Mouse (Mus musculus) liver, adult 2 months (tissue): ENCODE results near the gene Hnrnpa2b1. TPM values are rescaled to one million over a fixed set of nuclear protein-coding genes. Genes with fewer than 3 reads are reported as not detected.
A peak's percentile ranks its signal among the peaks of the same experiment; 100 is the strongest.

Source experiments
- DNase-seq: peaks from one replicate; pipeline ENCODE4 v3.0.0-alpha.2; 2011; ENCODE audit warnings: low read depth, low spot score; ENCODE audit errors: extremely low read depth
- H3K27ac ChIP-seq: fragments of 200-500 bp; replicated peaks from 2 replicates; pipeline ENCODE4 v1.5.1; 2012; ENCODE audit warnings: low read depth, mild to moderate bottlenecking, control low read depth, inconsistent platforms, low read length; ENCODE audit not compliant: insufficient read depth
- H3K27me3 ChIP-seq: fragments of 200-500 bp; 2 replicates; pipeline ENCODE4 v1.6.1; 2012; ENCODE audit warnings: mild to moderate bottlenecking, moderate library complexity, low read length, inconsistent platforms; ENCODE audit not compliant: control insufficient read depth, insufficient read depth
- H3K36me3 ChIP-seq: fragments of 200-500 bp; 2 replicates; pipeline ENCODE4 v1.6.1; 2012; ENCODE audit warnings: low read length, inconsistent platforms; ENCODE audit not compliant: control insufficient read depth, insufficient read depth
- H3K4me1 ChIP-seq: fragments of 200-500 bp; 2 replicates; pipeline ENCODE4 v1.6.1; 2011; ENCODE audit warnings: low read length; ENCODE audit not compliant: control insufficient read depth, insufficient read depth
- H3K4me3 ChIP-seq: fragments of 200-500 bp; 2 replicates; pipeline ENCODE4 v1.5.1; 2011; ENCODE audit warnings: low read depth, mild to moderate bottlenecking, control low read depth, low read length, moderate library complexity; ENCODE audit not compliant: insufficient read depth
- H3K79me2 ChIP-seq: fragments of 200-500 bp; 2 replicates; pipeline ENCODE4 v1.6.1; 2012; ENCODE audit warnings: inconsistent platforms, mild to moderate bottlenecking, low read length, moderate library complexity; ENCODE audit not compliant: control insufficient read depth, insufficient read depth
- H3K9ac ChIP-seq: fragments of 200-500 bp; 2 replicates; pipeline ENCODE4 v1.6.1; 2012; ENCODE audit warnings: low read depth, mild to moderate bottlenecking, control low read depth, inconsistent platforms, low read length
- CTCF ChIP-seq: fragments of 200-500 bp; IDR thresholded peaks from 2 replicates; pipeline ENCODE4 v1.5.1; 2011; ENCODE audit warnings: low read depth, low read length, control low read depth
- POLR2A ChIP-seq: fragments of 200-500 bp; IDR thresholded peaks from 2 replicates; pipeline ENCODE4 v1.6.1; 2011; ENCODE audit warnings: low read length, control low read depth; ENCODE audit not compliant: insufficient read depth; ENCODE audit errors: extremely low read depth
- WGBS: fragments of 180-500 bp; shearing (Covaris S2); methylation state at CpG from one replicate; pipeline ENCODE4 v1.1.7; 2018; 5-methylcytosine and 5-hydroxymethylcytosine counted together
- polyA plus RNA-seq: library from polyadenylated mRNA; depleted of rRNA; stranded (reverse); fragments of >200 nt; gene quantifications from 2 replicates; pipeline ENCODE4 v1.2.3, GENCODE M21; 2012
- total RNA-seq: library from RNA; depleted of rRNA; stranded (reverse); fragments of >200 nt; gene quantifications from 2 replicates; pipeline ENCODE4 v1.2.3, GENCODE M21; 2014

The Hnrnpa2b1 gene
- total and polyA plus RNA-seq, 2 experiments = 49.2 to 166 TPM

GRCm38 (mm10) chr6:51471782-51472181 is 2.1 kb upstream of the Hnrnpa2b1 start:
- H3K9ac ChIP-seq = no peak overlapping the region
- peaks cover 3% of the 10 kb centered on the region; the same call in 1 of the 2 replicates for H3K4me1 ChIP-seq
- no peaks in the 10 kb centered on the region for H3K27me3 ChIP-seq
- no peak for DNase-seq
- H3K4me3 ChIP-seq = no peak overlapping the region
- 59% methylated on average over 3 of the region's 3 CpGs for WGBS
- peaks cover 16% of the 10 kb centered on the region; the same call in 1 of the 2 replicates for H3K79me2 ChIP-seq
- peaks cover 17% of the 10 kb centered on the region for H3K36me3 ChIP-seq
- no peak for TF ChIP-seq POLR2A
- TF ChIP-seq CTCF = no peak
- no peak overlapping the region for H3K27ac ChIP-seq

GRCm38 (mm10) chr6:51471179-51471505 is 1.4 kb upstream of the Hnrnpa2b1 start:
- 0% methylated on average over 10 of the region's 10 CpGs for WGBS
- no peak for DNase-seq

GRCm38 (mm10) chr6:51470311-51471178 is 851 bp upstream of the Hnrnpa2b1 start, which contains the start of gene Cbx3:
Gene Cbx3 (plus strand): TSS chr6:51470360.
- Histone ChIP-seq H3K36me3 (peaks cover 20% of the 10 kb centered on the region), H3K9ac (peak within 1 kb of the TSS; percentile 97), H3K4me1 (peaks cover 4% of the 10 kb centered on the region; the same call in 1 of the 2 replicates), H3K27ac (peak within 1 kb of the TSS; percentile 93), H3K27me3 (no peaks in the 10 kb centered on the region), H3K4me3 (peak within 1 kb of the TSS; percentile 97), H3K79me2 (peaks cover 17% of the 10 kb centered on the region; the same call in 1 of the 2 replicates)
- DNase-seq = no peak
- no peak; the same call in 1 of the 2 replicates for TF ChIP-seq POLR2A
- no peak for TF ChIP-seq CTCF
- under 1% methylated on average over 88 of the region's 99 CpGs for WGBS

More at GRCm38 (mm10) chr6:51471179-51471505, 1.4 kb upstream of the Hnrnpa2b1 start:
- Histone ChIP-seq H3K36me3 (peaks cover 19% of the 10 kb centered on the region), H3K4me1 (peaks cover 4% of the 10 kb centered on the region; the same call in 1 of the 2 replicates), H3K9ac (peak overlapping the region; percentile 97), H3K27me3 (no peaks in the 10 kb centered on the region), H3K79me2 (peaks cover 17% of the 10 kb centered on the region; the same call in 1 of the 2 replicates), H3K4me3 (peak overlapping the region; percentile 97), H3K27ac (peak overlapping the region; percentile 93)
- TF ChIP-seq POLR2A (no peak), CTCF (no peak)

GRCm38 (mm10) chr6:51468891-51469561 is 668 bp downstream of the Hnrnpa2b1 start:
- TF ChIP-seq CTCF (no peak), POLR2A (0 out of 2 replicates have a peak, but pooled peaks have one; percentile 34)
- DNase-seq = peak; percentile 68
- Histone ChIP-seq H3K4me1 (peaks cover 4% of the 10 kb centered on the region; the same call in 1 of the 2 replicates), H3K36me3 (peaks cover 26% of the 10 kb centered on the region), H3K4me3 (peak overlapping the region; percentile 73), H3K27ac (peak overlapping the region; percentile 93), H3K27me3 (no peaks in the 10 kb centered on the region), H3K79me2 (peaks cover 17% of the 10 kb centered on the region; the same call in 1 of the 2 replicates), H3K9ac (peak overlapping the region; percentile 84)
- WGBS = under 1% methylated on average over 63 of the region's 63 CpGs

DNA sequence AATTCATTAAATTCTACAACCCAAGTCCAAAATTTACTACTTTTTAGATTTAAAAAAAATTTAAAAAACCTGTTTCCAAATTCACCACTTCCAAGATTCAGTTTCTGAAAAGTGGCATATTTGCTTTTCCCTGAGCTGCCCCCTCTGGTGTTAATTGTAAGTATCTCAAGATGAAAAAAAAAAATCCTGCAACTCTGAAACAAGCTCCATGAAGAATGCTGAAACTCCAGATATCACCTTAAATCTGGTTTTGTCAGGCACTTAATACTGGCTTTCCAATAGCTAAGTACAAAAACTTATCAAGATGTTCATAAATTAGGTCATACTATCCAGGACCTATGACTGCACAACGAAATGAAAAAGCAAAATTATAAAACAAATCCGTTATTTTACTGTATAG is 2.0 kb downstream of the Hnrnpa2b1 start:
- WGBS = 2% methylated on average over 2 of the region's 2 CpGs

More for the DNA sequence above, 2.0 kb downstream of the Hnrnpa2b1 start:
- Histone ChIP-seq H3K9ac (no peak overlapping the region), H3K27ac (no peak overlapping the region), H3K4me1 (peaks cover 4% of the 10 kb centered on the region; the same call in 1 of the 2 replicates), H3K79me2 (peaks cover 17% of the 10 kb centered on the region; the same call in 1 of the 2 replicates), H3K36me3 (peaks cover 38% of the 10 kb centered on the region), H3K27me3 (no peaks in the 10 kb centered on the region), H3K4me3 (peak overlapping the region; percentile 73; the same call in 1 of the 2 replicates)
- TF ChIP-seq POLR2A (no peak), CTCF (no peak)
- no peak for DNase-seq
